Mouse (Mus musculus) midbrain, embryonic 13.5 days (tissue): ENCODE data around the gene Ctnnd2. TPM values are rescaled to one million over a fixed set of nuclear protein-coding genes. Genes with fewer than 3 reads are reported as not detected.
A peak's percentile ranks its signal among the peaks of the same experiment; 100 is the strongest.

ENCODE experiments used
- ATAC-seq: fragments of 200-750 bp; cut with Nextera tagmentation; 2 replicates; pipeline ENCODE4 v1.8.0; 2017; ENCODE audit warnings: mild to moderate bottlenecking, moderate TSS enrichment, moderate library complexity
- H3K27ac ChIP-seq: fragments of 300-500 bp; sonication (generic); 2 replicates; pipeline ENCODE4 v1.5.1; 2015; ENCODE audit warnings: inconsistent platforms, mild to moderate bottlenecking, moderate library complexity
- H3K27me3 ChIP-seq: fragments of 300-500 bp; sonication (generic); 2 replicates; pipeline ENCODE4 v1.6.1; 2015; ENCODE audit warnings: mild to moderate bottlenecking, inconsistent platforms
- H3K36me3 ChIP-seq: fragments of 300-500 bp; sonication (generic); 2 replicates; pipeline ENCODE4 v1.6.1; 2015; ENCODE audit warnings: mild to moderate bottlenecking, inconsistent platforms
- H3K4me1 ChIP-seq: fragments of 300-500 bp; sonication (generic); replicated peaks from 2 replicates; pipeline ENCODE4 v1.6.1; 2015; ENCODE audit warnings: inconsistent platforms
- H3K4me2 ChIP-seq: fragments of 300-500 bp; sonication (generic); replicated peaks from 2 replicates; pipeline ENCODE4 v1.6.1; 2015; ENCODE audit warnings: moderate library complexity, mild to moderate bottlenecking, inconsistent platforms
- H3K4me3 ChIP-seq: fragments of 300-500 bp; sonication (generic); replicated peaks from 2 replicates; pipeline ENCODE4 v1.5.1; 2015; ENCODE audit warnings: mild to moderate bottlenecking, inconsistent platforms
- H3K9ac ChIP-seq: fragments of 300-500 bp; sonication (generic); replicated peaks from 2 replicates; pipeline ENCODE4 v1.6.1; 2015; ENCODE audit warnings: mild to moderate bottlenecking, inconsistent platforms
- H3K9me3 ChIP-seq: fragments of 300-500 bp; sonication (generic); 2 replicates; pipeline ENCODE4 v1.6.1; 2016; ENCODE audit warnings: mild to moderate bottlenecking, inconsistent platforms
- whole genome bisulfite sequencing: fragments of 180-500 bp; shearing (Covaris S2); methylation state at CpG from one replicate; pipeline ENCODE4 v1.1.7; 2015; 5-methylcytosine and 5-hydroxymethylcytosine counted together
- polyA plus RNA-seq: library from polyadenylated mRNA; unstranded; fragments of >200 nt; fragmentation: Nextera tagmentation; extraction: Ambion mirVana; gene quantifications from 2 replicates; pipeline ENCODE4 v1.2.1, GENCODE M21; 2015

Gene Ctnnd2
- polyA plus RNA-seq, 1 experiment from 2014 or later: 54.2 TPM

DNA sequence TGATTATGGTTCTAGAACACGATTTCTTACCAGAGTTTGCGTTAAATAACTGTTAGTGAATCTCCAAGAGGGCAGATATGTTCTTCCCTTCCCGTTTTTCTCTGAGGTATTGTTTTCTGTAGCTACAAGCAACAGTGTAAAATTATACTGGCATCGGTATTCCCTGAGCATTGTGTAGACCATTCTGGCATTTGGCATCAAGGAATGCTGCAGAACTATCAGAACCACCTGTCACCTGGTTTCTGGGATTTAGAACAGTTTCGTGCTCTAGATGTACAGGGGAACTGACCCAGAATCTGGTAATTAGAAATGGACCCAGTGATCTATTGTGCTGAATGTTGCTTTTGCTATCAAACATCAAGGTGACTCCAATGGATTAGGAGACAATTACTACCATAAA lies 250.8 kb downstream of the Ctnnd2 start:
- 91% methylated on average over 5 of the region's 5 CpGs for WGBS

DNA sequence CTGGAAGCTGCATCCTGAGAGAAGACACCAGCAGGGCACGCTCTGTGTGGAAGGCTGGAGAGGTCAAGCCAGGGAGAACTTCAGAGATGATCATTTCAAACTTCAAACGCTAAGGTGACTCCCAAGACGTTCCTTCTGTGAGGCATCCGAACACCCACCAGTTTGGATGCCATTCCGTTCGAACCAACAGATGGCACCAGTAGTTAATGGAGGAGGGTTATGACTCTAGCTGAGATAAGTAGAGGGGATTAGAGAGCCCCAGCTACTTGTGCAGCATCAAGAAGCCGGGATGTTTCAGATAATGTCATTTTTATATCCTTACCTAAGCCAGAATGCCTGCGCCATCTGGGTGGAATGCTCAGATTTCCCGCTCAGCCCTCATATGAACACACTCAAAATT lies 251.9 kb downstream of the Ctnnd2 start:
- Histone ChIP-seq H3K36me3 (no peaks in the 10 kb centered on the region), H3K27ac (no peak overlapping the region), H3K4me2 (no peak overlapping the region), H3K27me3 (no peaks in the 10 kb centered on the region), H3K9ac (no peak overlapping the region), H3K9me3 (no peaks in the 10 kb centered on the region), H3K4me3 (no peak overlapping the region), H3K4me1 (no peaks in the 10 kb centered on the region)
- ATAC-seq: peak; percentile 62
- WGBS: 54% methylated on average over 9 of the region's 9 CpGs

More for the DNA sequence above, 250.8 kb downstream of the Ctnnd2 start:
- H3K36me3 ChIP-seq: no peaks in the 10 kb centered on the region
- H3K4me3 ChIP-seq: no peak overlapping the region
- no peak for ATAC-seq
- H3K4me1 ChIP-seq: no peaks in the 10 kb centered on the region
- H3K27ac ChIP-seq: no peak overlapping the region
- H3K9me3 ChIP-seq: no peaks in the 10 kb centered on the region
- no peak overlapping the region for H3K9ac ChIP-seq
- no peaks in the 10 kb centered on the region for H3K27me3 ChIP-seq
- H3K4me2 ChIP-seq: no peak overlapping the region

DNA sequence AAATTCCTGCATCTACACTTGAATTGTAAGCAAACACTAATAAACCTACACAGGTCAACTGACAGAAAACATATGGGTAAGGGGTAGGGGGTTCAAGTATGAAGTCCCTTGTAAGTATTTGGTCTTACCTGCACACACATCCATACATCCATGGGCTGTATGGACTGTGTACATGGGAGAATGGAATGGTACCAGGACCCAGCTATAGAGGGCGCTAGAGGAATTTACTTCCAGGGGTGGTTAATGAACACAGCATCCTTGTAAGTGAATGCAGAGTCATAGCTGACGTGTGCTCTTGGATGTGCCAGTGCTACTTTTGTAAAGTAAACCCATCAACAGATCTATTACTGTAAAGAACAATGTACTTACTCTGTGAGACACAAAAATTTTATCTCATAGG lies 254.9 kb downstream of the Ctnnd2 start:
- Histone ChIP-seq H3K27ac (no peak overlapping the region), H3K36me3 (no peaks in the 10 kb centered on the region), H3K4me1 (no peaks in the 10 kb centered on the region), H3K9ac (no peak overlapping the region), H3K9me3 (no peaks in the 10 kb centered on the region), H3K4me2 (no peak overlapping the region), H3K27me3 (no peaks in the 10 kb centered on the region), H3K4me3 (no peak overlapping the region)
- 11% methylated on average over 2 of the region's 2 CpGs for WGBS
- peak; percentile 30; the same call in 1 of the 2 replicates for ATAC-seq

DNA sequence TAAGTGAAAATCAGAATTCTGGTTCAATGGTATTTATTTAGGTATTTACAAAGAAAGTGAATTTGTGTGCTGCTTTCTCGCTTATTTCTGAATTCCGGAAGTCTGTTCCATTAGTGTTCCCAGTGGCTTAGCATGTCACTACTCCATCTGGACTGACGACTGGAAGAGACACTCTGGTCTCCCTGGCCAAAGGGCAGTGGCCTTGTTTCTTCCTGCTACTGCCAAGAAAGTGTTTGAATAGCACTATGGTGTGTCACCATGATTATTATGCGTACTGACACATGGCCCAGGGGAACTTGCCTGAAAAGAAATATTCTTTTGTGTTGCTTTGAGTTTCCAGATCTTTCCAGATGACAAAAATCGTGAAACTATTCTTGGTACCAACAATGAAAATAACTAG lies 266.7 kb downstream of the Ctnnd2 start:
- H3K27ac ChIP-seq: no peak overlapping the region
- no peak overlapping the region for H3K4me2 ChIP-seq
- no peak overlapping the region for H3K4me3 ChIP-seq
- H3K9ac ChIP-seq: no peak overlapping the region
- H3K9me3 ChIP-seq: no peaks in the 10 kb centered on the region
- 68% methylated on average over 5 of the region's 5 CpGs for WGBS
- ATAC-seq: no peak
- no peaks in the 10 kb centered on the region; the same call in 1 of the 2 replicates for H3K4me1 ChIP-seq
- no peaks in the 10 kb centered on the region for H3K36me3 ChIP-seq
- no peaks in the 10 kb centered on the region for H3K27me3 ChIP-seq

DNA sequence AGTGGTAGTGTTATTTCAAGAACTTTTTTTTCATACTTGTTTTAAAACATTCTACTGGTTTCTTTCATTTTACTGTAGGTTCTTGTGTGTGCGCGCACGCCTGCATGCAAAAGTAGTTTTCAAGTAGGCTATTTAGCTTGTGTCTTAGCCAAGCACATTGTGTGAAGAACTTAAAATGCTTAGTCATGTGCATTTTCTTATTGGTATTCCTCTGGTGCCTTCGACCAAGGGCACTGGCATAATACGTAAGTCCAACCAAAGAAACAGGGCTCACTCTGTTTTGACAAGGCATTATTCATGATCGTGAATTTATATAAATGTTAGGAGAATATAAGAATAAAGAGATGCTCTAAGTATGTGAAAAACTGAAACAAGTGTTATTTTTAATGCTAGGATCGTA lies 278.4 kb downstream of the Ctnnd2 start:
- ATAC-seq: no peak
- Histone ChIP-seq H3K36me3 (no peaks in the 10 kb centered on the region), H3K9ac (no peak overlapping the region), H3K27ac (no peak overlapping the region), H3K9me3 (no peaks in the 10 kb centered on the region), H3K27me3 (peaks cover 32% of the 10 kb centered on the region), H3K4me1 (peaks cover 23% of the 10 kb centered on the region), H3K4me2 (no peak overlapping the region), H3K4me3 (no peak overlapping the region)
- WGBS: 52% methylated on average over 7 of the region's 7 CpGs

DNA sequence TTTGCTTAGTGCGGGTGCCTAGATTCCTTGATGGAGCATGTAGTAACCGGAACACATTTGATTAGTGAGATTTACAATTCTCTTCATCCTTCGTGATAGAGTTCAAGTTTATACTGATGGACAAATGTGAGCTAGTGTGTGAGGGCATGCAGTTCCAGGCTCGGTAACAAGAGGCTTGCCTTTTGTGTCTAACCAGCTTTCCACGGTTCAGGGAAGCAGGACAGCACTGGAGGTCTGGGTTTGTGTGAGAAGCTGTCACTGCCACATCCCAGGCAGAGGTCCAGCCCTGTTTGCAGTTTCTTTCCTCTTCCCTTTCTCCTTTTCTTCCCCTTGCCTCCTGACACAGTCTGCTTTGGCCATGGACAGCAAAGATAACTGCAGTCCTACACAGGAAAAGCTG lies 279.5 kb downstream of the Ctnnd2 start:
- Histone ChIP-seq H3K36me3 (no peaks in the 10 kb centered on the region), H3K27ac (0 out of 2 replicates have a peak overlapping the region, but pooled peaks have one; percentile 6), H3K4me3 (no peak overlapping the region), H3K9ac (no peak overlapping the region), H3K27me3 (peaks cover 32% of the 10 kb centered on the region), H3K4me1 (peaks cover 25% of the 10 kb centered on the region), H3K9me3 (no peaks in the 10 kb centered on the region), H3K4me2 (peak overlapping the region; percentile 29)
- ATAC-seq: peak; percentile 70
- WGBS: 21% methylated on average over 5 of the region's 5 CpGs

DNA sequence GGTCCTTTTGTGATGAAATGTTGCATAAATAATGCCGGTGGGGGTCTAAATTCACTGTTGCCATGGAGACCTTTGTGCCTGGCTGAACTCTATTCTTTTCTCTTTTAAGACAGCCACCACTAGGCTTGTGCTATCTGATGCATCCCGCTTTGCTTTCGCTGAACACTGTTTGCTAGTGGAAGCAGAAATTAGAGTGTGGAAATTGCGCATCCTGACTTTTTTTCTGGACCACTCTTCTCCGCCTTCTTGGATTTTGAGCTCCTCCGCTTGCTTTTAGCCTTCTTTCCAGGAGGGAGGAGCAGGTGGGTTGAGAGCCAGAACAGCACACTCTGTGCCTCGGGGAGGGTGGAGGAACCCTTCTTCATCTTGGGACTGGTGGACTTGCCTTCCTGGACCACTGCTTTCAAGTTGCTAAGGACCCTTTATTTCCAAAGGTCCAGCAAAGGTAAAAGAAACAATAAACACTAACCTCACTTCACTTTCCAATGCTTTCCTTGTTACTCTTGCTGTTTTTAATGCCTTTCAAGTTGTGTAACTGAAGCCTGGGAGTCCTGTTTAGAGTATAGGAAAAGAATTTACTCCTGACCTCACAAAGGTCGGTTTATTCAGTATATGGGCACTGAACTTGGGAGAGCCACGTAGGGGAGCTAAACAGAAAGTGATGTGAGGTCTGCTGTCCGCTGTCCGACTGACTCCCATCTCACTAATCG lies 285.3 kb downstream of the Ctnnd2 start:
- peak overlapping the region; percentile 85 for H3K27ac ChIP-seq
- peak overlapping the region; percentile 40 for H3K4me3 ChIP-seq
- H3K9me3 ChIP-seq: no peaks in the 10 kb centered on the region
- H3K4me1 ChIP-seq: peaks cover 33% of the 10 kb centered on the region
- ATAC-seq: peak; percentile 92
- peak overlapping the region; percentile 61 for H3K9ac ChIP-seq
- no peaks in the 10 kb centered on the region for H3K36me3 ChIP-seq
- H3K27me3 ChIP-seq: peaks cover 23% of the 10 kb centered on the region
- 5% methylated on average over 12 of the region's 12 CpGs for WGBS
- peak overlapping the region; percentile 59 for H3K4me2 ChIP-seq

DNA sequence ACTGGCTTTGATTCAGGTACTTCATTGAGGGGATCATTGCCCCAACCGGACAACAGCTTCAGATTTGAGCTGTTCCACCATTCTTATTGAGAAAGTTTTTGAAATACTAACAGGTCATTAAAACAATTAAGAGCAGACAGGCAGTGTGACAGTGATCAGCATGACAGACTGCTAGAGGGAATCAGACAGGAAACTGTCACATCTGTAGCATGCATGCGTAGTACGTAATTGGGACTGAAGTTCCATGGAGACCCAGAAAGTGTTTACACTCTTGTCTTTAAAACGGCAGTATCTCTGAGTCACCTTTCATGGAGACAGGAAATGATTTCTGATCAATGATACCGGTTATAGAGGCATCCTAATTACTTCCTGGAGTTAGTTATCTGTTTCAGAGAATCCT lies 286.3 kb downstream of the Ctnnd2 start:
- ATAC-seq: no peak
- Histone ChIP-seq H3K4me2 (peak overlapping the region; percentile 59), H3K36me3 (no peaks in the 10 kb centered on the region), H3K4me1 (peaks cover 29% of the 10 kb centered on the region), H3K9ac (no peak overlapping the region), H3K27me3 (peaks cover 15% of the 10 kb centered on the region), H3K4me3 (peak overlapping the region; percentile 40), H3K27ac (no peak overlapping the region), H3K9me3 (no peaks in the 10 kb centered on the region)
- 36% methylated on average over 5 of the region's 5 CpGs for WGBS

DNA sequence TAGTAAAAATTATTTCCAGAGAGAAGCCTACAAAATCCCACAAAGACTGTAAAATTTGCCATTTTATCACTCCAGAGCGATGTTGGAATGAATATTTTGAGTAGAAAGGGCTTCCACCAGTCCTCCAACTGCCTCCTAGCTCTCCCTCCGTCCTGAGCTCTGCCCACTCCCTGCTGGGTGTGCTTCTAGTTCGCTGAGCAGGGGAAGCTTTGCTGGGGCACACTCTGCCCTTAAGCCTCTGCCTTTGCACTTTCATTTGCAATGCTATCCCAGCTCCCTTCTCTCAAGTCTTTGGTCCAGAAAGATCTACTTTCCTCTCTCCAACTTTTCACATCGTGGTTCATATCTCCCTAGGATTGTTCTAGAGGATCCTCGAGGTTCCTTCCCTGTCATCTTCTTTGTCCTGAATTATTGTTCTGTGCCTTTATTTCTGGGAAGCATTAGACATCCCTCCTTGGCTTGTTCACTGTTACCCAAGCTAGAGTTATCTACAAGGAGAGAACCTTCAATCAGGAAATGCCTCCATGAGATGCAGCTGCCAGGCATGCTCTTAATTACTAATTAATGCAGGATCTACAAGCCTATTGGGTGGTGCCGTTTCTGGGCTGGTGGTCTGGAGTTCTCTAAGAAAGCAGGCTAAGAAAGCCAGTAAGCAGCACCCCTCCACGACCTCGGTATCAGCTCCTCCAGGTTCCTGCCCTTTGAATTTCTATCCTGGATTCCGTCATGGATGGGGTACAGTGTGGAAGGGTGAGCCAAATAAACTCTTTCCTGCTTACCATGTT lies 288.1 kb downstream of the Ctnnd2 start:
- ATAC-seq: no peak
- 38% methylated on average over 9 of the region's 9 CpGs for WGBS
- Histone ChIP-seq H3K9me3 (no peaks in the 10 kb centered on the region), H3K9ac (no peak overlapping the region), H3K27me3 (0 out of 2 replicates have a peak, but pooled peaks cover 3% of the 10 kb centered on the region), H3K4me3 (no peak overlapping the region), H3K27ac (no peak overlapping the region), H3K4me2 (no peak overlapping the region), H3K4me1 (peaks cover 29% of the 10 kb centered on the region), H3K36me3 (no peaks in the 10 kb centered on the region)

DNA sequence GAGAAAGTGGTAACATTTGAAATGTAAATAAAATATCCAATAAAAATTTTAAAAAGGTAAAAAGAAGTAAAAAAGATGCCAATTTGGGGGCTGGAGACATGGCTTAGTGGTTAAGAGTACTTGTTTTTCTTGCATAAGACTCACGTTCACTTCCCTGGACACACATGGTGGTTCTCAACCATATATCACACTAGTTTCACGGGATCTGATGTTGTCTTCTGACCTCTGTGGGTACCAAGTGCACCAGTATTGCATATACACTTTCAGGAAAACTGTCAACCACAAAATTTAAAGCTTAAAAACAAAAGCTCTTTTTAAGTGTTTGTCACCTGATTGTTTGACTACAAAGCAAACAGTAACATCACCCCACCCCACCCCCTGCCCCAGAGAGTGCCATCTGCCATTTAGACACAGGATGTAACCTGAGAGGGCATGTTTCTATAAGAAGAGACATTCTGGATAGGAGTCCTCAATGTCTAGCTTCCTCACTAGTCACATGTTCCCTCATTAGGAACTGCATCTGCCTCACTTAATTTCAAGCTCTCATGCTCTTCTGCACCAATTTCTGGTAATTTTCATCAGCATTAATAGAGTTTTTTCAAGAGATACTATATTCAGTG lies 290.5 kb downstream of the Ctnnd2 start:
- Histone ChIP-seq H3K27ac (no peak overlapping the region), H3K4me3 (no peak overlapping the region), H3K27me3 (0 out of 2 replicates have a peak, but pooled peaks cover 3% of the 10 kb centered on the region), H3K4me2 (no peak overlapping the region), H3K36me3 (no peaks in the 10 kb centered on the region), H3K9me3 (no peaks in the 10 kb centered on the region), H3K4me1 (peaks cover 31% of the 10 kb centered on the region), H3K9ac (no peak overlapping the region)
- WGBS: 78% methylated on average over 2 of the region's 2 CpGs
- no peak for ATAC-seq

DNA sequence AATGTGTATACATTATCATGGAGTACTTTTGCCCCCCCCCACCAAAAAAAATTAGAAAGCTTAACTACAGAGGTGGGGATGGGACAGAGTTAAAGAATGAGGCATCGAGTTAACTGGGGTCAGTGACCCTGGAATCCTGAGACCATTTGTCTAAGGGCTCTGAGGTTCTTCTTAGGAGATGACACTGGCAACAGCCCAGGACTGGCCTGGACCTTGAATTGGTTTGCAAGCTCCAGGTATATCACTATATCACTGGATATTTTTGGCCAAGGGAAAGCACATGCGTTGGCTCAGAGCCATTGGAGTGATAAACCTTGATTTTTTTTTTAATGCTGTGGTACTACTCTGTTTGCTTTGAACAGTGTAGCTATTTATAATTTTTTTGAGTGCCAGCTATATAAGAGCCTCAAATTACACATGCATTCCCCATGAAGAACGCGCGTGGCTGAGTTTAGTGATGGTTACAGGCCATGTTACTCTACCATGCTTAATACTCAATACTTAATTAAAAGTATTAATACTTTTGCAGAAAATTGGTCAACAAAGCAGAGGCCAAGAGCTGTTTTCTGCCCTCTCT lies 291.2 kb downstream of the Ctnnd2 start:
- H3K4me3 ChIP-seq: no peak overlapping the region
- 0 out of 2 replicates have a peak, but pooled peaks cover 3% of the 10 kb centered on the region for H3K27me3 ChIP-seq
- H3K4me1 ChIP-seq: peaks cover 25% of the 10 kb centered on the region
- no peak overlapping the region for H3K27ac ChIP-seq
- no peak for ATAC-seq
- no peaks in the 10 kb centered on the region for H3K9me3 ChIP-seq
- 90% methylated on average over 5 of the region's 5 CpGs for WGBS
- no peaks in the 10 kb centered on the region for H3K36me3 ChIP-seq
- no peak overlapping the region for H3K9ac ChIP-seq
- no peak overlapping the region for H3K4me2 ChIP-seq
